Mouse (Mus musculus) stomach, adult 2 months (tissue): ENCODE measurements around the gene Tex44. TPM values are rescaled to one million over a fixed set of nuclear protein-coding genes. Genes with fewer than 3 reads are reported as not detected.

ENCODE experiments used
- polyA plus RNA-seq: library from polyadenylated mRNA; depleted of rRNA; stranded (reverse); fragments of >200 nt; gene quantifications from 2 replicates; pipeline ENCODE4 v1.2.3, GENCODE M21; 2012; rRNA removed

Gene Tex44
- polyA plus RNA-seq = not detected in 2 replicates

GRCm38 (mm10) chr1:86426128-86426527, at the start of gene Tex44, which contains the start of gene Nmur1:
TSS of gene Tex44 (plus strand) at chr1:86426329.
TSS of gene Nmur1 (minus strand) at chr1:86426228.

Other genes with a start within 250 kb of the Tex44 start
- 25.7 and 26.5 TPM in 2 replicates for gene B3gnt7, start 123.5 kb upstream of the Tex44 start, polyA plus RNA-seq
- 0.99 and 1.4 TPM in 2 replicates for gene Ncl, start 66.9 kb upstream of the Tex44 start, polyA plus RNA-seq
- 1.4 and 3.6 TPM in 2 replicates for gene Nmur1, start 101 bp upstream of the Tex44 start, polyA plus RNA-seq
- gene Ptma, start 100.4 kb downstream of the Tex44 start, polyA plus RNA-seq = 726 and 903 TPM in 2 replicates
- gene Pde6d, start 156.3 kb downstream of the Tex44 start, polyA plus RNA-seq = 3.6 and 4.3 TPM in 2 replicates
- gene Cops7b, start 156.6 kb downstream of the Tex44 start, polyA plus RNA-seq = 11.1 TPM in 2 replicates
- 0.13 and 0.69 TPM in 2 replicates for gene Nppc, start 244.2 kb downstream of the Tex44 start, polyA plus RNA-seq